Mouse (Mus musculus): ENCODE measurements at regions not wholly inside any gene's neighbourhood (a gene's known extent, or its start where the extent isn't known, plus 50 kb on each side); places are given as distances from the start of the nearest gene placed in this dataset. TPM values are rescaled to one million over a fixed set of nuclear protein-coding genes. Genes with fewer than 3 reads are reported as not detected.

- Histone ChIP-seq H3K4me1 (ENCODE audit: control insufficient read depth, insufficient read depth, low read length) (no peaks in the 10 kb centered on the region), H3K27ac (ENCODE audit: low read depth, low read length) (no peak overlapping the region), H3K4me3 (ENCODE audit: low read depth, low read length) (no peak overlapping the region), H3K27me3 (replicated peaks; ENCODE audit: control insufficient read depth, insufficient read depth, low read length) (no peaks in the 10 kb centered on the region), H3K9me3 (replicated peaks; ENCODE audit: control insufficient read depth, low read length) (no peaks in the 10 kb centered on the region), H3K36me3 (ENCODE audit: control insufficient read depth, insufficient read depth, low read length) (no peaks in the 10 kb centered on the region), H3K4me2 (ENCODE audit: low read length) (no peak overlapping the region), H3K9ac (ENCODE audit: low read length) (no peak overlapping the region)
- DNase-seq (ENCODE audit: low spot score), result no peak
- 90% methylated on average over 1 of the region's 1 CpGs for whole genome bisulfite sequencing
- no peak for ATAC-seq
Measured at GRCm38 (mm10) chr15:14606691-14607090, 1433.2 kb upstream of the Cdh6 start.

Small RNAs in the stretch of these regions (microRNA-seq; reads per million reads assigned to microRNA genes)
- not detected for gene Gm24080
